Mouse (Mus musculus) kidney, embryonic 15.5 days (tissue): ENCODE data around the gene Atp5j. TPM values are rescaled to one million over a fixed set of nuclear protein-coding genes. Genes with fewer than 3 reads are reported as not detected.
A peak's percentile ranks its signal among the peaks of the same experiment; 100 is the strongest.

ENCODE experiments used
- ATAC-seq: fragments of 200-750 bp; cut with Nextera tagmentation; replicated peaks from 2 replicates; pipeline ENCODE4 v1.8.0; 2017; ENCODE audit warnings: moderate TSS enrichment; ENCODE audit not compliant: low FRiP score
- H3K27ac ChIP-seq: fragments of 300-500 bp; sonication (generic); 2 replicates; pipeline ENCODE4 v1.5.1; 2015; ENCODE audit warnings: mild to moderate bottlenecking, inconsistent platforms
- H3K27me3 ChIP-seq: fragments of 300-500 bp; sonication (generic); 2 replicates; pipeline ENCODE4 v1.6.1; 2015; ENCODE audit warnings: inconsistent platforms
- H3K36me3 ChIP-seq: fragments of 300-500 bp; sonication (generic); 2 replicates; pipeline ENCODE4 v1.6.1; 2015; ENCODE audit warnings: inconsistent platforms
- H3K4me1 ChIP-seq: fragments of 300-500 bp; sonication (generic); 2 replicates; pipeline ENCODE4 v1.6.1; 2015; ENCODE audit warnings: inconsistent platforms
- H3K4me2 ChIP-seq: fragments of 300-500 bp; sonication (generic); 2 replicates; pipeline ENCODE4 v1.6.1; 2015; ENCODE audit warnings: moderate library complexity, mild to moderate bottlenecking, inconsistent platforms
- H3K4me3 ChIP-seq: fragments of 300-500 bp; sonication (generic); replicated peaks from 2 replicates; pipeline ENCODE4 v1.5.1; 2015; ENCODE audit warnings: mild to moderate bottlenecking, inconsistent platforms
- H3K9ac ChIP-seq: fragments of 300-500 bp; sonication (generic); 2 replicates; pipeline ENCODE4 v1.6.1; 2015; ENCODE audit warnings: mild to moderate bottlenecking, inconsistent platforms
- H3K9me3 ChIP-seq: fragments of 300-500 bp; sonication (generic); replicated peaks from 2 replicates; pipeline ENCODE4 v1.6.1; 2016; ENCODE audit warnings: inconsistent platforms
- WGBS: fragments of 180-500 bp; shearing (Covaris S2); methylation state at CpG from one replicate; pipeline ENCODE4 v1.1.7; 2015; ENCODE audit warnings: mixed read lengths; 5-methylcytosine and 5-hydroxymethylcytosine counted together
- polyA plus RNA-seq: library from polyadenylated mRNA; unstranded; fragments of >200 nt; fragmentation: Nextera tagmentation; extraction: Ambion mirVana; gene quantifications from 2 replicates; pipeline ENCODE4 v1.2.1, GENCODE M21; 2015

Atp5j gene
- polyA plus RNA-seq, 1 experiment from 2014 or later, result 1,003 TPM

- H3K4me2 ChIP-seq, result peak overlapping the region; percentile 60
- peak overlapping the region; percentile 99 for H3K27ac ChIP-seq
- peak overlapping the region; percentile 98 for H3K4me3 ChIP-seq
- H3K36me3 ChIP-seq, result peaks cover 31% of the 10 kb centered on the region
- H3K9ac ChIP-seq, result peak overlapping the region; percentile 99
- H3K4me1 ChIP-seq, result peaks cover 35% of the 10 kb centered on the region
- no peaks in the 10 kb centered on the region for H3K27me3 ChIP-seq
- 5% methylated on average over 29 of the region's 29 CpGs for WGBS
- ATAC-seq, result peak; percentile 19
- no peaks in the 10 kb centered on the region for H3K9me3 ChIP-seq
These were observed 658 bp upstream of the Atp5j start for GRCm38 (mm10) chr16:84835823-84836743.

DNA sequence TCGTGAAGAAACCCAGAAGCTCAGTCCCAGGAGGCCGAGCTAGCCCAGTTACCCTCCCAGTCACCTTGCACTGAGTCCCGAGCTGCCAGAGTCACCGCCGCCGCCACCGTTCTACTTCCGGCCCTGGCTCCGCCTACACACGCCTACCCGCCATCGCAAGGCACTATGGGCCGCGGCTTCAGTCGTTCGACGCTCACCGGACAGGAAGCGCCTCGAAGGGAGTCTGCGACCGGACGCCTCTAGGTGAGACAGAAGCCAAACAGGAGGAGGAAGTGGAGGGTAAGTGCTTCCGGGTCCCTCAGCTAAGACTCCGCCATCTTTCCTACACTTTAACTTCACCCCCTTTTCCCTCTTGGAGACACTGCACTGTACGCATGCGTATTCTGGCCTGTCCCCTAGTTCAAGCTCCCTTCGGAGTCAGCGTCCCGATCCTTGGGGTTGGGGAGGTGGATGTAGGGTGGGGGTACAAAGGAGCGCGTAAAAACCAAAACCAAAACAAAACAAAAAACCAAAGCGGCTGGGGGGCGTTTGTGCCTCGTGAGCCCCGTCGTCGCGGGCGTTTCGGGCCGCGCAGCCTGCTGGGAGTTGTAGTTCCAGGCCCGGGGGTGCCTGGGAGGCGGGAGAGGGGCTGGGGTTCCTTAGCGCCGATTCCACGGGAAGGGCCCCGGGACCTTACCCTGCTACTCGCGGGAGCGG is 532 bp downstream of the Atp5j start, which contains the start of gene Gabpa:
Gene Gabpa, plus strand, starts transcription at position 181 of the 696 bp plus-strand sequence.
- under 1% methylated on average over 52 of the region's 52 CpGs for WGBS
- Histone ChIP-seq H3K27ac (peak within 1 kb of the TSS; percentile 99), H3K36me3 (peaks cover 34% of the 10 kb centered on the region), H3K9me3 (no peaks in the 10 kb centered on the region), H3K4me3 (peak within 1 kb of the TSS; percentile 98), H3K27me3 (no peaks in the 10 kb centered on the region), H3K4me1 (peaks cover 35% of the 10 kb centered on the region), H3K9ac (peak within 1 kb of the TSS; percentile 99), H3K4me2 (peak within 1 kb of the TSS; percentile 60)
- ATAC-seq, result peak; percentile 96

GRCm38 (mm10) chr16:84834344-84834743 is 1.1 kb downstream of the Atp5j start:
- Histone ChIP-seq H3K9me3 (no peaks in the 10 kb centered on the region), H3K4me1 (peaks cover 35% of the 10 kb centered on the region), H3K4me2 (peak overlapping the region; percentile 60), H3K27ac (peak overlapping the region; percentile 99), H3K27me3 (no peaks in the 10 kb centered on the region), H3K36me3 (peaks cover 36% of the 10 kb centered on the region), H3K9ac (peak overlapping the region; percentile 99), H3K4me3 (peak overlapping the region; percentile 98)
- under 1% methylated on average over 22 of the region's 22 CpGs for WGBS
- no peak for ATAC-seq

DNA sequence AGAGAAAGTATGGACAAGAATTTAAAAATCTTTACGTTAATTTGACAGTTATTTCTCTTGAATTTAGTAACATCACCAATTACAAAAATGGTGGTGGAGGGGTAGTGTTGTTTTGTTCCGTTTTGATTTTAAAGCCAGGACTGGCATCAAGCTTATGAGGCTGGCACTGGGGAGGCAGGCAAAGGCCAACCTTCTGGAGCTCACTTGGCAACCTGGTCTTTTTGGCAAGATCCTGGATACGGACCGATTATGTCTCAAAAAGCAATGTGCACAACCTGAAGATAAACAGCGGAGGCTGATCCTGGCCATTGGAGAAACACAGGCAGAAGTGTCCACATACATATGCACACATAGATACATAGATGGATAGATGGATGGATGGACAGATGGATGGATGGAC is 2.7 kb downstream of the Atp5j start:
- no peaks in the 10 kb centered on the region for H3K9me3 ChIP-seq
- no peak overlapping the region for H3K9ac ChIP-seq
- WGBS, result 98% methylated on average over 5 of the region's 5 CpGs
- H3K4me3 ChIP-seq, result no peak overlapping the region
- no peaks in the 10 kb centered on the region for H3K27me3 ChIP-seq
- H3K4me2 ChIP-seq, result no peak overlapping the region
- ATAC-seq, result no peak
- H3K4me1 ChIP-seq, result peaks cover 35% of the 10 kb centered on the region
- H3K36me3 ChIP-seq, result peaks cover 49% of the 10 kb centered on the region
- no peak overlapping the region for H3K27ac ChIP-seq

DNA sequence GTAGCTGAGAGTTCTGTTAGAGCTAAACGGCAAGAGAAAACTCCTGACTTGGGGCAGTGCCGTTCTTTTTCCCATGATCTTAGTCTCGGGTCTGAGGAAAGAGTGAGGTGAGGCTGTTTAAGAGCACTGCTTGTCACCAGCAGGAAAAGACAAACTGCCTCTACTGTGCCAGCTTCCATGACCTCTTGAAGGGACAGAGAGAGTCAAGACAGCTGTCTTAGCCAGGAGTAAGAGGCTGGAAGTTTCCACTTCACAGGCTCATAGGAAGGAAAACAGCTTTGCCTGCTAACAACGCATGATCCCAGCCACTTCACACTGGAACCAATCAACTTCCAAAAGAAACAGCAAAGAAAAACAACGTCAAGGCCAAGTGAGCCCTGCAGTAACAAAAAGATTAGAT is 3.7 kb downstream of the Atp5j start:
- 61% methylated on average over 5 of the region's 5 CpGs for WGBS
- Histone ChIP-seq H3K27ac (peak overlapping the region; percentile 62; the same call in 1 of the 2 replicates), H3K36me3 (peaks cover 59% of the 10 kb centered on the region), H3K4me2 (no peak overlapping the region), H3K27me3 (no peaks in the 10 kb centered on the region), H3K9ac (no peak overlapping the region), H3K4me3 (no peak overlapping the region), H3K9me3 (no peaks in the 10 kb centered on the region), H3K4me1 (peaks cover 26% of the 10 kb centered on the region)
- ATAC-seq, result no peak

DNA sequence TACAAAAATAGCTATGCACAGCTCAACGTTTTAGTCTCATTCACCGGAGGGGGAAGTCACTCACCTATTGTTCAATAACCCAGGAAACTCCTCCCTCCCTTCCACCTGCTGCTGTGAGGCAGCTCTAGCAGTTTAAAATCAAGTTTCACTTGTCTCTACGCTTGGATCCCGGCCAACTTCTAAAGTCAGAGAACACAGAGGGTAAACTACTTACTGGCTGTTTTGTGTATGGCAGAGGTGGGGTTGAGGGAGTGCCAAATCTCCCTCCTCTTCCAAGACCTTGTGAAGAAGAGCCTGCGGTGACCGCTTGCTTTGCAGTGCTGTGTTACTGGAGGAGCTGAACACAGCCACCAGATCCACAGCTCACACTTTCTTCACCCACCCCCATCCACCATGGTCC is 10.4 kb downstream of the Atp5j start:
- Histone ChIP-seq H3K27ac (0 out of 2 replicates have a peak overlapping the region, but pooled peaks have one; percentile 14), H3K4me1 (no peaks in the 10 kb centered on the region), H3K4me3 (no peak overlapping the region), H3K9me3 (no peaks in the 10 kb centered on the region), H3K9ac (no peak overlapping the region), H3K27me3 (no peaks in the 10 kb centered on the region), H3K36me3 (peaks cover 75% of the 10 kb centered on the region), H3K4me2 (no peak overlapping the region)
- 72% methylated on average over 6 of the region's 6 CpGs for WGBS
- ATAC-seq, result peak; percentile 33; the same call in 1 of the 2 replicates

DNA sequence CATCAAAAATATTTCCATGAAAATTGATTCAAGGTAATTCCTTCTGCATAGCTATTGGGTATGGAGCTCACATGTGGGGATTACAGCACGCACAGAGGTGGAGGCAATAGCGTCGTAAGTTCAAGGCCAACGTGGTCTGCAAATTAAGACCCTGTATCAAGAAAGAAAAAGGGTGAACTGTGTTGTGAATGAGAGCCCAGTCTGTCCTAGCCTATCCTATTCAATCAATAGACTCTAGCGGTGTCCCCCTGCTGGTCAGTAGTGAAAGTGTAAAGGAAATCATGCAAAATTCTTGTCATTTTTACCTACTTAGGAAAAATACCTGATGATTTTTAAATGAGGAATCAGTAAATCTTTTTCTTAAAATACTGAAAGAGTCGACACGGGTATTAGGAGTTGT is 18.0 kb downstream of the Atp5j start:
- WGBS, result 41% methylated on average over 7 of the region's 7 CpGs
- Histone ChIP-seq H3K27me3 (no peaks in the 10 kb centered on the region), H3K9me3 (no peaks in the 10 kb centered on the region), H3K9ac (no peak overlapping the region), H3K4me1 (no peaks in the 10 kb centered on the region), H3K27ac (no peak overlapping the region), H3K36me3 (peaks cover 12% of the 10 kb centered on the region), H3K4me2 (no peak overlapping the region), H3K4me3 (no peak overlapping the region)
- no peak for ATAC-seq

DNA sequence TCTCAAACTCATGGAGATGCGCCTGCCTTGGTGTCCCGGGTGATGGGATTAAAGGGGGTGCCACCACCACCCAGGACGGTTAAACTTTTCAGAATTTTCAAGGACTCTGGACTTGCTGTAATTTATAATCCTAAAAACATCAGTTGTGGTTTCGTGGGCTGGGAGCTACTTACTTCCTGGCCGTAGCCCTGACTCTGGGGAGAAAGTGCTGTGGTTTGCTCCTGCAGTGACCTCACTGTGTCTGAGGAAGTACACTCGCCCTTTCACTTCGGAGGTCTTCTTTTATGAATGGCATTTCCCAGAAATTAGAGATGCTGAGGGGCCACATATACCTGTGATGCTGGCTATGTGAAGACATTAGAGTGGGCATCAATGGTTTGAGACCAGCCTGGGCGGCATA is 20.9 kb downstream of the Atp5j start:
- Histone ChIP-seq H3K27ac (no peak overlapping the region), H3K36me3 (no peaks in the 10 kb centered on the region), H3K4me2 (no peak overlapping the region), H3K9me3 (no peaks in the 10 kb centered on the region), H3K4me1 (no peaks in the 10 kb centered on the region), H3K4me3 (no peak overlapping the region), H3K9ac (no peak overlapping the region), H3K27me3 (no peaks in the 10 kb centered on the region)
- no peak for ATAC-seq
- WGBS, result 66% methylated on average over 8 of the region's 8 CpGs

GRCm38 (mm10) chr16:84813852-84814251 is 21.6 kb downstream of the Atp5j start:
- 80% methylated on average over 8 of the region's 8 CpGs for WGBS
- H3K27me3 ChIP-seq, result no peaks in the 10 kb centered on the region
- H3K4me2 ChIP-seq, result no peak overlapping the region
- H3K36me3 ChIP-seq, result no peaks in the 10 kb centered on the region
- H3K27ac ChIP-seq, result no peak overlapping the region
- H3K4me3 ChIP-seq, result no peak overlapping the region
- H3K4me1 ChIP-seq, result no peaks in the 10 kb centered on the region
- no peak for ATAC-seq
- no peaks in the 10 kb centered on the region for H3K9me3 ChIP-seq
- no peak overlapping the region for H3K9ac ChIP-seq

DNA sequence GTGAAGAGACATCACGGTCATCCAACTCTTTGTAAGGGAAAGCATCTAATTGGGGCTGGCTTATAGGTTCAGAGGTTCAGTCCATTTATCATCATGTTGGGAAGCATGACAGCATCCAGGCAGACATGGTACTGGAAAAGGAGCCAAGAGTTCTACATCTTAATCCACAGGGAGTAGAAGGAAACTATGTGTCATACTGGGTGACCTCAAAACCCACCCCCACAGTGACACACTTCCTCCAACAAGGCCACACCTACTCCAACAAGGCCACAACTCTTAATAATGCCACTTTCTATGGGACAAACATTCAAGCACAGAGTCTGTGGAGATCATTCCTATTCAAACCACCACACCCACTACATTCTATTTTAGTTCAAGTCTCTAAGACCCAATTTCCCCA is 25.2 kb downstream of the Atp5j start:
- no peak for ATAC-seq
- no peak overlapping the region for H3K4me2 ChIP-seq
- no peak overlapping the region for H3K4me3 ChIP-seq
- no peaks in the 10 kb centered on the region for H3K36me3 ChIP-seq
- H3K27ac ChIP-seq, result no peak overlapping the region
- 75% methylated on average over 1 of the region's 1 CpGs for WGBS
- H3K27me3 ChIP-seq, result no peaks in the 10 kb centered on the region
- H3K4me1 ChIP-seq, result no peaks in the 10 kb centered on the region
- no peak overlapping the region for H3K9ac ChIP-seq
- H3K9me3 ChIP-seq, result no peaks in the 10 kb centered on the region

- Histone ChIP-seq H3K9ac (no peak overlapping the region), H3K9me3 (no peaks in the 10 kb centered on the region), H3K27me3 (no peaks in the 10 kb centered on the region), H3K27ac (no peak overlapping the region), H3K4me3 (no peak overlapping the region), H3K4me2 (no peak overlapping the region), H3K36me3 (no peaks in the 10 kb centered on the region), H3K4me1 (no peaks in the 10 kb centered on the region)
- 95% methylated on average over 7 of the region's 7 CpGs for WGBS
- no peak for ATAC-seq
These were observed 27.6 kb downstream of the Atp5j start for GRCm38 (mm10) chr16:84807874-84808273.

DNA sequence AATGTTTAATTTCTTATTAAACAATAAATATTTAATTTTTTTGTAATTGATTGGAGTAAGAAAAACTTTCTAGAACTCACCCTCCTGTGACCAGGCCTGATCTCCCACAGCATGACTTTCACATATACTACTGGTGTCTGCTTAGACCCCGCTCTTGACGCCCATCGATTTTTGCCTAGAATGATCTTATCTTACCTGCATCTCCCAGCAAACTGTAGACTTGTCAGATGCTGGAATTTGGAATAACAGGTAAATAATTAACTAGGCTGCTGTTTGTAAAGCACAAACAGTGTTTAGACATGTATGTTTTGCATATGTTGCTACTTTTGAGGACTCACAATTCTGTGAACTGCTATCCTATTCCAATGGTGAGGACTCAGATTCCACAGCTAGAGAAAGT is 29.2 kb downstream of the Atp5j start:
- H3K27ac ChIP-seq, result no peak overlapping the region
- H3K4me3 ChIP-seq, result no peak overlapping the region
- WGBS, result 90% methylated on average over 3 of the region's 3 CpGs
- no peaks in the 10 kb centered on the region for H3K9me3 ChIP-seq
- H3K9ac ChIP-seq, result no peak overlapping the region
- H3K4me2 ChIP-seq, result no peak overlapping the region
- H3K27me3 ChIP-seq, result no peaks in the 10 kb centered on the region
- ATAC-seq, result no peak
- peaks cover 7% of the 10 kb centered on the region; the same call in 1 of the 2 replicates for H3K4me1 ChIP-seq
- no peaks in the 10 kb centered on the region for H3K36me3 ChIP-seq
